Comparison of ENCODE assay signal across 10 mouse cellular contexts in the genomic region with DNA sequence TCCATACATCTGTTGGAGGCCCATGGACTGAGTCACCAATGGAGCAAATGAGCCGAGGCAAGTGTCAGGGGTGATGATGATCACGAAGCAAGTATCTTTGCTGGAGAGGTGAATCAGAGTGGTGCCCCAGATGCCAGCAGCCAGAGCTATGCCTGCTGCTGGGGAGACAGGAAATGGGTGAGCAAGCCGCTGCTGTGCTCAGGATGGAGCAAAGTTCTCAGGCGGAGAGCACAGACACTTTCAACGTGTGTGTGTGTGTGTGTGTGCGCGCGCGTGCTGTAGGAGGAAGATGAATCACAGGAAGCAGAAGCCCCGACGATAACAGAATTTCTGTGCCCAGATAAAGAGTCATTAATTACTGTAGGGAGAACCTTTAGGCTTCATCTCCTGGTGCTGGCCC. TPM values are rescaled to one million over a fixed set of nuclear protein-coding genes. Genes with fewer than 3 reads are reported as not detected.
DNase-seq lines count a peak whose midpoint lies in the region; ATAC-seq lines count a peak whose summit lies in the region.
"Had no signal": no experiment of that assay in that cellular context is flagged by ENCODE, and none has a peak within 500 bp of the region (broad histone marks: within the 10 kb centered on the region; RNA-seq: fewer than 3 reads in every experiment).

No protein-coding gene starts in this region.

- ATAC-seq in granulocyte monocyte progenitor cell, adult 5-6 weeks (replicated peaks; ENCODE audit: poor library complexity, severe bottlenecking), result peak; percentile 78
- ATAC-seq in megakaryocyte-erythroid progenitor cell, adult 5-6 weeks (replicated peaks; ENCODE audit: low FRiP score, low TSS enrichment, poor library complexity, severe bottlenecking), result peak; percentile 63

- DNase-seq in spleen, adult 12 weeks (ENCODE audit: low spot score), result peak; percentile 7
- DNase-seq in spleen, postnatal 4 days (ENCODE audit: low spot score in 2 of 2), result no peak
- no peak for DNase-seq in left cerebral cortex, adult 11 months (ENCODE audit: low spot score)
- DNase-seq in testis, postnatal 10 days (ENCODE audit: low spot score), result no peak
- no peak for DNase-seq in heart, adult 18-20 months
- DNase-seq: cerebellum, adult 2 months; layer of hippocampus, postnatal 36 days had no signal

RNA-seq across cellular contexts. Expression of a gene that starts 1.9 kb away (rescaled TPM):
- 0.13 and 0.17 TPM in 2 replicates for total RNA-seq in granulocyte monocyte progenitor cell, adult 5-6 weeks (2014; fragmentation: Nextera tagmentation)
- 0.82 and 1.1 TPM in 2 replicates for total RNA-seq in granulocyte monocyte progenitor cell, adult 5-6 weeks (2017)
- total RNA-seq in megakaryocyte-erythroid progenitor cell, adult 5-6 weeks (2014; fragmentation: Nextera tagmentation), result 3.4 and 40.7 TPM in 2 replicates
- total RNA-seq in megakaryocyte-erythroid progenitor cell, adult 5-6 weeks (2017), result 10.3 and 10.6 TPM in 2 replicates
- not detected for total RNA-seq in heart, adult 18-20 months (2021)
- total RNA-seq: layer of hippocampus, postnatal 36 days had no signal

RNA-seq across cellular contexts. Expression of a gene that starts 36.7 kb away (rescaled TPM):
- total RNA-seq in granulocyte monocyte progenitor cell, adult 5-6 weeks (2014; fragmentation: Nextera tagmentation), result 0.30 TPM in 1 of 2 replicates, not detected in the other
- total RNA-seq in granulocyte monocyte progenitor cell, adult 5-6 weeks (2017), result not detected in 2 replicates
- total RNA-seq in megakaryocyte-erythroid progenitor cell, adult 5-6 weeks (2014; fragmentation: Nextera tagmentation), result 0.89 and 26.4 TPM in 2 replicates
- total RNA-seq in megakaryocyte-erythroid progenitor cell, adult 5-6 weeks (2017), result 0.65 and 0.75 TPM in 2 replicates
- total RNA-seq in heart, adult 18-20 months (2021), result 1 to 10 TPM; 2.1 to 2.5 TPM

RNA-seq across cellular contexts. Expression of a gene that starts 45.9 kb away (rescaled TPM):
- total RNA-seq in granulocyte monocyte progenitor cell, adult 5-6 weeks (2014; fragmentation: Nextera tagmentation), result not detected in 2 replicates
- not detected in 2 replicates for total RNA-seq in granulocyte monocyte progenitor cell, adult 5-6 weeks (2017)
- total RNA-seq in megakaryocyte-erythroid progenitor cell, adult 5-6 weeks (2014; fragmentation: Nextera tagmentation), result not detected in 2 replicates
- total RNA-seq in megakaryocyte-erythroid progenitor cell, adult 5-6 weeks (2017), result not detected in 2 replicates
- not detected for total RNA-seq in heart, adult 18-20 months (2021)
- total RNA-seq: gastrocnemius, postnatal 4 days had no signal
